Mouse (Mus musculus) ES-E14 (cell line): ENCODE results near the gene Tmem88b. TPM values are rescaled to one million over a fixed set of nuclear protein-coding genes. Genes with fewer than 3 reads are reported as not detected.

Experiments
- DNase-seq: peaks from one replicate; pipeline ENCODE4 v3.0.0-alpha.2; 2013; ENCODE audit warnings: low read depth, low spot score
- H3K27ac ChIP-seq: 2 replicates; pipeline ENCODE4 v1.5.1; 2012; ENCODE audit warnings: low read depth, mild to moderate bottlenecking, low read length, moderate library complexity, mixed read lengths; ENCODE audit not compliant: poor library complexity, insufficient read depth, severe bottlenecking
- H3K36me3 ChIP-seq: 2 replicates; pipeline ENCODE4 v1.6.1; 2012; ENCODE audit warnings: mild to moderate bottlenecking, low read length, moderate library complexity, mixed read lengths; ENCODE audit not compliant: control insufficient read depth, poor library complexity, insufficient read depth, severe bottlenecking
- H3K4me1 ChIP-seq, 2 experiments: fragments of 150-350 bp in 1 of 2; sonication (generic) in 1 of 2; 2 replicates each; pipeline ENCODE4 v1.6.1; 2012; ENCODE audit warnings: low read length in 2 of 2, mild to moderate bottlenecking in 1 of 2, mixed read lengths in 1 of 2; ENCODE audit not compliant: control insufficient read depth in 2 of 2, insufficient read depth in 2 of 2, poor library complexity in 1 of 2
- H3K4me3 ChIP-seq, 2 experiments: fragments of 150-350 bp in 1 of 2; sonication (generic) in 1 of 2; 2 replicates each; pipeline ENCODE4 v1.5.1; 2012; ENCODE audit warnings: low read length in 2 of 2, low read depth in 1 of 2, mild to moderate bottlenecking in 1 of 2, mixed read lengths in 1 of 2; ENCODE audit not compliant: insufficient read depth in 1 of 2, poor library complexity in 1 of 2, severe bottlenecking in 1 of 2
- H3K9ac ChIP-seq: 2 replicates; pipeline ENCODE4 v1.6.1; 2012; ENCODE audit warnings: low read depth, mild to moderate bottlenecking, low read length, mixed read lengths; ENCODE audit not compliant: poor library complexity, insufficient read depth, severe bottlenecking
- H3K9me3 ChIP-seq: fragments of 150-350 bp; sonication (generic); 2 replicates; pipeline ENCODE4 v1.6.1; 2012; ENCODE audit warnings: low read depth, mild to moderate bottlenecking, low read length; ENCODE audit not compliant: control insufficient read depth, insufficient read depth
- CHD2 ChIP-seq: IDR thresholded peaks from 2 replicates; pipeline ENCODE4 v1.6.1; 2014; ENCODE audit warnings: mild to moderate bottlenecking, low read depth, low read length, inconsistent platforms
- HCFC1 ChIP-seq: IDR thresholded peaks from 2 replicates; pipeline ENCODE4 v1.6.1; 2012; ENCODE audit warnings: low read length, inconsistent platforms, borderline replicate concordance; ENCODE audit not compliant: insufficient read depth
- MAFK ChIP-seq: IDR thresholded peaks from 2 replicates; pipeline ENCODE4 v1.6.1; 2014; ENCODE audit warnings: mild to moderate bottlenecking, low read depth, low read length, inconsistent platforms; ENCODE audit not compliant: insufficient read depth
- ZC3H11A ChIP-seq: IDR thresholded peaks from 2 replicates; pipeline ENCODE4 v1.6.1; 2012; ENCODE audit warnings: low read depth, mild to moderate bottlenecking, inconsistent platforms, low read length, borderline replicate concordance
- ZNF384 ChIP-seq: IDR thresholded peaks from 2 replicates; pipeline ENCODE4 v1.6.1; 2012; ENCODE audit warnings: low read depth, low read length, inconsistent platforms
- in situ Hi-C, 2 experiments: fragments of 600-800 bp; cut with MboI; formaldehyde crosslinking; loops; one replicate each; pipeline ENCODE4 v1.15.1; 2025; ENCODE audit warnings: low sequenced_read_pairs in 2 of 2, inconsistent platforms in 1 of 2; ENCODE audit not compliant: unreplicated experiment in 2 of 2
- total RNA-seq: library from RNA; depleted of rRNA; stranded (reverse); fragments of 300-350 nt; gene quantifications from 2 replicates; pipeline ENCODE4 v1.2.3, GENCODE M21; 2012

Tmem88b gene
- total RNA-seq, 1 experiment: 0.09 TPM

DNA sequence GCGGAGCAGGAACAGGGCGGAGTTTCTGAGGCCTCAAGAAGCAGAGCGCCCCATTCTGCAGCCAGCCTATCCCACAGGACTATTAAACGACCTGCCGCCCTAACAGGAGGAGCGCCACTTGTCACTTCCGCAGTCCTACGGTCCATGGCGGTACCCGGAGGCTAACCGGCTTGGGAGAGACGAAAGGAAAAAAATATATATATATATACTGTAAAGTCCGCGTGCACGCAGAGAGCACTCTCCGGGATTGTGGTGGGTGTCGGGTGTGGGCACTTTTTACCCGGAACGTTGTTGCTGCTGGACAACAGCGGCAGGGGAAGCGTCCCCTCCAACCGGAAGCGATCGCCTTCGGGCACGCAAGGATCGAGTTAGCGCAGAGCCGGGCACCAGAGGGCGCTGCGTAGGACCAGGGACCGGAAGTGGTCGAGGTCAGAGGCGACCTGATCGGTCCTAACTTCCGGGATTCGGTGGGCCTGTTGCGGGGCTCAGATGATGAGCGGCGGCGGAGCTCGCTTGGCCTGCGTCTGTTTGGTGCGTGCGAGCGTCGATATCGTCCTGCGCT, 45.6 kb upstream of the Tmem88b start, which contains the start of gene Aurkaip1:
Gene Aurkaip1 (plus strand): TSS at position 68 of the 562 bp plus-strand sequence.
- Histone ChIP-seq H3K36me3 (peaks cover 2% of the 10 kb centered on the region; the same call in 1 of the 2 replicates), H3K27ac (peak within 1 kb of the TSS; percentile 72; the same call in 1 of the 2 replicates), H3K9me3 (no peaks in the 10 kb centered on the region), H3K4me3 (peak within 1 kb of the TSS; percentile 87 to 91), H3K4me1 (peaks cover 0 to 6% of the 10 kb centered on the region in 2 experiments; a peak in 1 of 4 replicates), H3K9ac (peak within 1 kb of the TSS; percentile 89)
- TF ChIP-seq ZC3H11A (no peak), HCFC1 (peak; percentile 75), CHD2 (0 out of 2 replicates have a peak, but pooled peaks have one; percentile 30)
- in situ Hi-C loops: no loop called here
- DNase-seq: peak; percentile 94

DNA sequence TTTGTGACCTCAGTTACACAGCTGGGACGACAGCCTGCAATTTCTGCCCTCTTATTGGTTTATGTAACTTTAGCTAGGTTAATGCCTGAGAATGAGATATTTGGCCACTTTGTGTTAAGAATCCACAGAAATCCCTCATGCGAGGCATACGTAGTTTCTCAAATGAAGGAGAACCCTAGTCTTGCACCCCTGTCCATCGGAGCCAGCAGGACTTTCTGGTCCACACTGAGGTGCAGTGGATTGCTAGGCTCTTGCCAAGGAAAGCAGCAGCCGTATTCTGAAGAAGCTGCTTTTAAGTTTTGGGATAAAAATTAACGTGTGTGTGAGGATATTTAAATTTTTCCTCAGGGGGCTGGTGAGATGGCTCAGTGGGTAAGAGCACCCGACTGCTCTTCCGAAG, 44.9 kb upstream of the Tmem88b start:
- H3K36me3 ChIP-seq: peaks cover 2% of the 10 kb centered on the region; the same call in 1 of the 2 replicates
- H3K9me3 ChIP-seq: no peaks in the 10 kb centered on the region
- peaks cover 0 to 6% of the 10 kb centered on the region in 2 experiments; a peak in 1 of 4 replicates for H3K4me1 ChIP-seq
- DNase-seq: no peak
- in situ Hi-C loops: no loop called here
- 0 out of 2 replicates have a peak overlapping the region, but pooled peaks have one; percentile 24 for H3K27ac ChIP-seq
- H3K4me3 ChIP-seq: peak overlapping the region; percentile 17 to 64; a peak in 2 of 4 replicates
- TF ChIP-seq HCFC1: no peak
- TF ChIP-seq ZNF384: no peak
- H3K9ac ChIP-seq: peak overlapping the region; percentile 47; the same call in 1 of the 2 replicates

DNA sequence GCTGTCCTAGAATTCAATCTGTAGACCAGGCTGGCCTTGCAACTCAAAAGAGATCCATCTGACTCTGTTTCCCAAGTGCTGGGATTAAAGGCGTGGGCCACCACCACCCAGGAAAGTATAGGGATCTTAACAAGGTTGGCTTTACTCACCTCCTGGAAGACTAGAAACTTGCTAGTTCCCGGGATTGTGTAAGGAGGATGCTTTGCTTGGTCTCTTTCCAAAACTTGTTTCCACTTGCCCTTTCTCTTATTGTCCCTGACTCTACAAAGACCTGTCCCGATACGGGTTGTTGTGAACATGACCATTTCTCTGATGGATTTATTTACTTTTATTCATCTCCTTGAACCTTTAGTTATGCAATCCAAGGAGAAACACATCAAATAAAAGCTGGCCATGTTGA, 44.2 kb upstream of the Tmem88b start:
- Histone ChIP-seq H3K9me3 (no peaks in the 10 kb centered on the region), H3K4me1 (peaks cover 0 to 6% of the 10 kb centered on the region in 2 experiments; a peak in 1 of 4 replicates), H3K9ac (no peak overlapping the region), H3K27ac (no peak overlapping the region; the same call in 1 of the 2 replicates), H3K36me3 (peaks cover 3% of the 10 kb centered on the region), H3K4me3 (no peak overlapping the region)
- TF ChIP-seq ZC3H11A (no peak), ZNF384 (no peak), MAFK (no peak), HCFC1 (no peak), CHD2 (no peak)
- DNase-seq: no peak
- in situ Hi-C loops: no loop called here

DNA sequence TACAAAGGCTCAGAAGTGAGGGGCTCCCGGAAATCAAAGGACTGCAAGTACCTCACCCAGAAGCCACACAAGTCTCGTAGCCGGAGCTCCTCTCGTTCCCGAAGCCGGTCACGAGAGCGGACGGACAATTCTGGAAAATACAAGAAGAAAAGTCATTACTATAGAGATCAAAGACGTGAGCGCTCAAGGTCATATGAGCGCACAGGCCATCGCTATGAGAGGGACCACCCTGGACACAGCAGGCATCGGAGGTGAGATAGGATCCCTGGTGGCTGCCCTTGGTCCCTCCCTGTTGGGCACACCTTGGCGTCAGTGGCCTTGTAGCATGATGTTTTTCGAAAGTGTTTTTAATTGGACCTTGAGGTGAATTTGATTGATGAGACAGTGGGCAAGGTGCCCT, 37.8 kb upstream of the Tmem88b start:
- TF ChIP-seq ZNF384 (no peak), MAFK (no peak), ZC3H11A (no peak), CHD2 (no peak), HCFC1 (no peak)
- in situ Hi-C loops: no loop called here
- DNase-seq: no peak

DNA sequence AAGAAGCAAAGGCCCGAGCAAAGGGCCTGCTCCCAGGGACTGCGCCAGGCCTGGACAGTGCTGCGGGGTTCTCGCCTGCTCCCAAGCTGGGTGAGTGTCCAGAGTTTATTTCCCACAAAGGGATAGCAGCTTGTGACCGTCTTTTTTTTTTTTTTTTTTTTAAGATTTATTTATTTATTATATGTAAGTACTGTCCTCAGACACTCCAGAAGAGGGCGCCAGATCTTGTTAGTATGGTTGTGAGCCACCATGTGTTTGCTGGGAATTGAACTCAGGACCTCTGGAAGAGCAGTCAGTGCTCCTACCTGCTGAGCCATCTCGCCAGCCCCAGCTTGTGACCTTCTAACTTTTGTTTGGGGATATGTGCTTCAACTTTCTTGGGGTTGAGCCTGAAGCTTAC, 35.4 kb upstream of the Tmem88b start:
- DNase-seq: no peak
- Histone ChIP-seq H3K4me3 (no peak overlapping the region), H3K4me1 (peaks cover 0 to 2% of the 10 kb centered on the region in 2 experiments; a peak in 1 of 4 replicates), H3K9me3 (no peaks in the 10 kb centered on the region), H3K27ac (no peak overlapping the region; the same call in 1 of the 2 replicates), H3K9ac (no peak overlapping the region), H3K36me3 (peaks cover 55% of the 10 kb centered on the region)
- no peak for TF ChIP-seq CHD2
- peak; percentile 45 for TF ChIP-seq ZNF384
- in situ Hi-C loops: no loop called here

More for the DNA sequence above, 37.8 kb upstream of the Tmem88b start:
- H3K4me3 ChIP-seq: no peak overlapping the region
- no peak overlapping the region for H3K9ac ChIP-seq
- H3K27ac ChIP-seq: no peak overlapping the region
- peaks cover 42% of the 10 kb centered on the region for H3K36me3 ChIP-seq
- no peaks in the 10 kb centered on the region for H3K4me1 ChIP-seq
- H3K9me3 ChIP-seq: no peaks in the 10 kb centered on the region
